Mouse (Mus musculus): ENCODE results near the gene Tax1bp1.

DNA sequence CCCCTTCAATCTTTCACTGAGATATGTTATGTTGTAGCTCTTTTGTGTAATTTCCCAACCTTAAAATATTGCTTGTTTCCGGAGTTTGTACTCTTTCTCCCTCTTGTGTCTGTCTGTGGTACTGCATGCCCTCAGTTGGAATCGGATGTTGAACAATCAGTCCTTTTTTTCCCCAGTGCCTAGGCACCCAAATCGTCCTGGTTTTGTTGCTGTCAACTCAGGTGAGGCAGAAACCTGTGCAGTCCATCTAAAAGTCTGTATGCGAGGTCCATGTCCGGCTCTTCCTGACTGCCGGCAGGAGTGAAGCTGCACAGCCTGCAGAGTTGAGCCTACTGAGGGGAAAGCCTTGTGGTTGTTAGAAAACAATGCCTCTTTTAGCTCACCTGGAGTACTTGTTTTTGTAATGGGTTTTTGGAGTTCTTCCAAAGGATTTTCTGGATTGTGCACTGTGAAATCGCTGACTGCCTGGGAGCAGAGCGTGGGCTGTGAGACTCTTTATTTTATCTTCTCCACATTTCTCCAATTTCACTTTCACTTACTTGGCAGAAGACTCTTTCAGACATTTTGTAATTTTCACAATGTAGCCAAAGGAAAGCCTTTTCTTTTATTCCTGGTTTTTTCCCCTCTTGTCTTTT lies 11.4 kb downstream of the Tax1bp1 start:
- TF ChIP-seq CTCF (IDR thresholded peaks at IDR 0.05) (peak; percentile 96), EP300 (IDR thresholded peaks at IDR 0.05) (no peak)
